Mouse (Mus musculus) erythroblast, embryonic 14.5 days (primary cell): ENCODE measurements around the gene Ppp3ca. TPM values are rescaled to one million over a fixed set of nuclear protein-coding genes. Genes with fewer than 3 reads are reported as not detected.

Source experiments
- H3K27me3 ChIP-seq: 2 replicates; pipeline ENCODE4 v1.6.1; 2012; ENCODE audit warnings: inconsistent platforms; ENCODE audit not compliant: control insufficient read depth
- H3K36me3 ChIP-seq: 2 replicates; pipeline ENCODE4 v1.6.1; 2012; ENCODE audit warnings: mild to moderate bottlenecking, inconsistent platforms; ENCODE audit not compliant: control insufficient read depth
- H3K4me1 ChIP-seq: 2 replicates; pipeline ENCODE4 v1.6.1; 2012; ENCODE audit warnings: inconsistent platforms; ENCODE audit not compliant: control insufficient read depth
- H3K4me3 ChIP-seq: replicated peaks from 2 replicates; pipeline ENCODE3; 2012; ENCODE audit warnings: moderate library complexity, mild to moderate bottlenecking, inconsistent platforms
- H3K9me3 ChIP-seq: 2 replicates; pipeline ENCODE4 v1.6.1; 2012; ENCODE audit warnings: low read length, inconsistent platforms, mixed read lengths; ENCODE audit not compliant: control insufficient read depth
- GATA1 ChIP-seq: IDR thresholded peaks from 2 replicates; pipeline ENCODE4 v1.6.1; 2012; ENCODE audit warnings: low read length, inconsistent platforms, mixed read lengths
- TAL1 ChIP-seq: IDR thresholded peaks from 3 replicates; pipeline ENCODE4 v1.6.1; 2012; ENCODE audit warnings: low read length, inconsistent platforms, mixed read lengths
- polyA plus RNA-seq: library from polyadenylated mRNA; stranded (reverse); fragments of >175 nt; gene quantifications from 2 replicates; pipeline ENCODE4 v1.2.3, GENCODE M21; 2012

Ppp3ca gene
- polyA plus RNA-seq, 1 experiment, result 0.70 TPM

DNA sequence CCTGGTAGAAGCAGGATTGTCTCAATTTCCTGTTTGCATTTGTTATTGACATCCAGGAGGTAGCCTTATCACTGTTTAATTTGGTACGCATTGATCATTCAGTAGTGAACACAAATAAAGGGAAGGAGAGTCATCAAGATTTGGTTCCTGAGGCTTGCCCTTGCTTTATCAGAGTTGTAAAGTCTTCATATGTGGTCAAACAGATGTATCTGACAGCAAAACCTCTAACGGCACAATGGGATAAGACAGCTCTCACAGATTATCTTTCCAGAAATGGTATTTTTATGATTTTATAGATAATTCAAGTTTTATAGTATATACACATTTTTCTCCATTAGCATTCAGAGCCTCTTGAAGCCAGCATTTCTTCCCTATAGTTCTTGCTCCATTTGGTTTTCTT lies 152.5 kb downstream of the Ppp3ca start:
- no peaks in the 10 kb centered on the region for H3K36me3 ChIP-seq
- H3K27me3 ChIP-seq, result no peaks in the 10 kb centered on the region
- H3K9me3 ChIP-seq, result no peaks in the 10 kb centered on the region
- TF ChIP-seq GATA1 (no peak), TAL1 (no peak)
- H3K4me1 ChIP-seq, result no peaks in the 10 kb centered on the region
- no peak overlapping the region for H3K4me3 ChIP-seq

DNA sequence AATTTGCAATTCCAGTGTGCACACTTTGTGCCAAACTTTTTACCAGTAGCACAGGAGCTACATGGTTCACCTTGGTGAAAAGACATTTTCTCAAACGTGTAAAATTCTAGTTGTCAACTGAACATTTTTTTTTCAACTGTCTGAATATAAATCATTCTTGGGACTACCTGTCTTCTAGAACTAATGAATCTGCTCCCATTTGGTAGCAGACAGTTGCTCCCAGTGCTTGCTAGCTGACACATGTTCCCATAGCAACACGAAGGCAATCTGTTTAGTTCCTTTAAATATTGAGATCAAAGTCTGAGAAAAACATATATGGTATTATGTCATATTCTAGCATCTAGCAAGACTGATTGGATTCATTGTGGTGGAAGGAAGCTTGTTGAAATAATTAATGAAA lies 158.5 kb downstream of the Ppp3ca start:
- Histone ChIP-seq H3K27me3 (no peaks in the 10 kb centered on the region), H3K4me3 (no peak overlapping the region), H3K36me3 (no peaks in the 10 kb centered on the region), H3K4me1 (no peaks in the 10 kb centered on the region), H3K9me3 (no peaks in the 10 kb centered on the region)
- TF ChIP-seq GATA1, result no peak
- no peak for TF ChIP-seq TAL1

DNA sequence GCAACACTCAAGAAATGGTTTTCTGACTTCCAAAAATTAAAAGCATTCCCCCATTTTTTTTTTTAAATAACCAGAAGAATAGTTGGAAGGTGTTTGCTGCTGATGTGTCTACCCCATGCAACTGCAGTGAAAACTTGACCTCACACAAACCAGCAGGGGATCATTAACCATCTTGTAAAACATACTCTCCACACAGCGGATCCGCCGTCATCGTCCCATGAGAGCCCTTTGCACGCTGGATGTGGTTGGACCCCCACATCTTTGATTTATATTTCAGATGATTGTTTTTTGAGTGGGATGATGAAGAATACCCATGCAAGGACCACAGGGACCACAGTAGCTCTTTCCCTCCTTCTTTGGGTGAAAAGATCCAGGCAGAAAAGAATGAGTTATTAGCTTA lies 159.2 kb downstream of the Ppp3ca start:
- TF ChIP-seq GATA1 (no peak), TAL1 (no peak)
- Histone ChIP-seq H3K27me3 (no peaks in the 10 kb centered on the region), H3K36me3 (no peaks in the 10 kb centered on the region), H3K9me3 (no peaks in the 10 kb centered on the region), H3K4me1 (peaks cover 2% of the 10 kb centered on the region), H3K4me3 (no peak overlapping the region)

GRCm38 (mm10) chr3:136830687-136831220 lies 160.8 kb downstream of the Ppp3ca start:
- Histone ChIP-seq H3K27me3 (no peaks in the 10 kb centered on the region), H3K9me3 (no peaks in the 10 kb centered on the region), H3K4me1 (peaks cover 2% of the 10 kb centered on the region), H3K36me3 (no peaks in the 10 kb centered on the region), H3K4me3 (no peak overlapping the region)
- TF ChIP-seq GATA1 (no peak), TAL1 (no peak)

DNA sequence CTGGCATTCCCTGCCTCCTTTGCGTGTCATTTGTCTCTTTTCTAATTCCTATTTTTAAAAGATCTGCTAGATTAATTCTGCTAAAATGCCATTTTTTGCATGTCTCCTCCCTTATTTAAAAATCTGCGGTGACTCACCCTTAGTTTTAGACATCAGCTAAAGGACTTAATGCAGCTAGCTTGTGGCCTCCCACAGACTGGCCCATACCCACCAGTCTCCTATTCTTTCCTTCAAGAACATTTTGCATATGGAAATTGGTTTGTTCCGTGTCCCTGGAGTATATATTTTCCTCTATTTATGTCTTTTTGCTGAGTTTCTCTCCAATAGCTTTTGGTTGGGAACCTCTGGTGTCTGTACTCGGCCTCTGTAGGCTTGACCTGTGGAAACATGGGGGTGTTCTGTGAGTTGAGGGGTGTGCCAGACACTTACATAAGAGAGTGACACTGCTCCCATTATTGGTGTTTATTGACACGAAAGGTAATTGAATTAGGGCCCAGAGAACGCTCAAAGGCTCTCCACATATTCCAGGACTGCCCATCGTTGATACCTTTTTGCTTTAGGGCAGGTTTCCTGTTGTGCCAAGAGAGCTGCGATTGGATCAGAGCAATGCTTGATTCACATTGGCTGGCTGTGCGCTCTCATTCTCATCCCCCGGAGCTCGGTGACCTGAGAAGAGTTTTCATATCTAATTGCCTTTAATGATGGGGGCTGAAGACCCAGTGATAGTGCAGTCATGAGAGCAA lies 163.2 kb downstream of the Ppp3ca start:
- TF ChIP-seq TAL1 (no peak), GATA1 (no peak)
- no peaks in the 10 kb centered on the region for H3K9me3 ChIP-seq

GRCm38 (mm10) chr3:136833893-136834292 lies 164.0 kb downstream of the Ppp3ca start:
- Histone ChIP-seq H3K27me3 (no peaks in the 10 kb centered on the region), H3K36me3 (no peaks in the 10 kb centered on the region), H3K4me1 (peaks cover 6% of the 10 kb centered on the region), H3K4me3 (no peak overlapping the region), H3K9me3 (no peaks in the 10 kb centered on the region)
- TF ChIP-seq TAL1 (no peak), GATA1 (no peak)

More for the DNA sequence above, 163.2 kb downstream of the Ppp3ca start:
- H3K27me3 ChIP-seq, result no peaks in the 10 kb centered on the region
- H3K4me3 ChIP-seq, result no peak overlapping the region
- H3K36me3 ChIP-seq, result no peaks in the 10 kb centered on the region
- H3K4me1 ChIP-seq, result peaks cover 6% of the 10 kb centered on the region

DNA sequence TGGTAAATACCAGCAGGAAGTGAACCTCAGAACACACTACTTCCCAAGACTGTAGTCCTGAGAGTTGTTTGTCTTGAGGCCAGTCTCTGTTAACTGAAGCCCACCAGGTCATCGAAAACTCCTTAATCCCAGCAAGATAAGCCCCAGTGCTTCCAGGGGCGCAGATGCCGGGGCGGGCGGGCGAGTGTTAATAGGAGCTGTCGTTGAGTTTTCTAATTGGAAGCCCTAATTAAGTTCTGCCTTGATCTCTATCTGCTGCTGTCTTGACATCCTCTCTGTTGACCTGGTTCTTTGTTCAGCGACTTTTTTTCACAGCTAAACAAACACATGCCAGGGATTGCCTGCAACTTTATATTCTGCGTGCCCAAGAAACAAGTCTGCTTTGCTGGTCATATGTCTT lies 165.9 kb downstream of the Ppp3ca start:
- no peak overlapping the region for H3K4me3 ChIP-seq
- peaks cover 6% of the 10 kb centered on the region for H3K4me1 ChIP-seq
- TF ChIP-seq GATA1, result no peak
- TF ChIP-seq TAL1, result no peak
- no peaks in the 10 kb centered on the region for H3K27me3 ChIP-seq
- H3K36me3 ChIP-seq, result no peaks in the 10 kb centered on the region
- H3K9me3 ChIP-seq, result no peaks in the 10 kb centered on the region

GRCm38 (mm10) chr3:136836319-136837193 lies 166.6 kb downstream of the Ppp3ca start:
- peaks cover 6% of the 10 kb centered on the region for H3K4me1 ChIP-seq
- H3K4me3 ChIP-seq, result no peak overlapping the region
- TF ChIP-seq TAL1, result no peak
- TF ChIP-seq GATA1, result no peak
- no peaks in the 10 kb centered on the region for H3K27me3 ChIP-seq
- no peaks in the 10 kb centered on the region for H3K9me3 ChIP-seq
- no peaks in the 10 kb centered on the region for H3K36me3 ChIP-seq

DNA sequence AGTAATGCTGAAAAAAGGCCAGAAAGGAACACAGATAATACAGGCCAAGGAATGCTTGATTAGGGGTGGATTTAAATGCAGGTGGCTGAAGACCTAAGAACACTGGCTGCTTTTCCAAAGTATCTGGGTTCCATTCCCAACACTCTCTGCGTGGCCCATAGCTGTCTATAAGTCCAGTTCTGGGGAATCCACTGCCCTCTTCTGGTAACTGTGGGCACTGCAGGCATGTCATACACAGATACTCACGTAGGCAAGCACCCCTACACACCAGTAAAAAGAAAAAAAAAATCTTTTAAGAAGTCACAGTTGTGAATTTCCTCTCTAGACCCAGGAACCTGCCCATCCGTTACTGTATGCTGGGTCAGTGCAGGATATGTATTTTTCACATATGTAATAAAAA lies 167.7 kb downstream of the Ppp3ca start:
- no peaks in the 10 kb centered on the region for H3K9me3 ChIP-seq
- no peaks in the 10 kb centered on the region for H3K36me3 ChIP-seq
- H3K4me3 ChIP-seq, result no peak overlapping the region
- peaks cover 6% of the 10 kb centered on the region for H3K4me1 ChIP-seq
- H3K27me3 ChIP-seq, result no peaks in the 10 kb centered on the region
- TF ChIP-seq TAL1, result no peak
- no peak for TF ChIP-seq GATA1
